Mouse (Mus musculus): ENCODE measurements at regions not wholly inside any gene's neighbourhood (a gene's known extent, or its start where the extent isn't known, plus 50 kb on each side); places are given as distances from the start of the nearest gene placed in this dataset.

GRCm38 (mm10) chr14:40390811-40391210 is 502.3 kb downstream of the Sh2d4b start:
- WGBS: 97% methylated on average over 1 of the region's 1 CpGs
- Histone ChIP-seq H3K9me3 (no peaks in the 10 kb centered on the region), H3K9ac (no peak overlapping the region), H3K27me3 (replicated peaks) (no peaks in the 10 kb centered on the region), H3K36me3 (no peaks in the 10 kb centered on the region), H3K4me1 (replicated peaks) (no peaks in the 10 kb centered on the region), H3K4me3 (replicated peaks) (no peak overlapping the region), H3K4me2 (replicated peaks) (no peak overlapping the region), H3K27ac (no peak overlapping the region)
- no peak for ATAC-seq

DNA sequence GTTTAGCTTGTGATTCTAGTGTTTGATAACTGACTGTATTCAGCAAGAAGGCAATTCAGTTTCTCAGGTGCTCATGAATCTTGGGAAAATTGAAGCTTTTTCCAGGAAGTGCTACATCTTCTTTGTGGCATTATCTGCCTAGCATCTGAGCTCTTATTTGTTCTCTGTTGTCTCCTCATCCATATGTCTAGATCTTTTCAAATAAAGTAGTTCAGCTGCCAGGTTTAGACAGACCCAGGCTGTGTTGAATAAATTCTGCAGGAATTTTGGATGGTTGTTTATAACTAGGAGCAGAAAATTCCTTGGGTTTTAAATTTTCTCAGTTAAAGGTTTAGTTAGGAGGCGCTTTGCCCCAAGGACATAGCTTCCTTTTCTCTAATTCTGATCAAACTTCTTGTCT is 511.5 kb downstream of the Sh2d4b start:
- H3K27ac ChIP-seq: no peak overlapping the region
- no peaks in the 10 kb centered on the region for H3K27me3 ChIP-seq (replicated peaks)
- 81% methylated on average over 1 of the region's 1 CpGs for WGBS
- H3K9me3 ChIP-seq: no peaks in the 10 kb centered on the region
- no peaks in the 10 kb centered on the region for H3K36me3 ChIP-seq
- no peak overlapping the region for H3K9ac ChIP-seq
- no peaks in the 10 kb centered on the region for H3K4me1 ChIP-seq (replicated peaks)
- no peak overlapping the region for H3K4me3 ChIP-seq (replicated peaks)
- ATAC-seq: no peak
- no peak overlapping the region for H3K4me2 ChIP-seq (replicated peaks)

GRCm38 (mm10) chr14:40379692-40380091 is 513.4 kb downstream of the Sh2d4b start:
- H3K9me3 ChIP-seq: no peaks in the 10 kb centered on the region
- no peaks in the 10 kb centered on the region for H3K27me3 ChIP-seq (replicated peaks)
- no peak overlapping the region for H3K9ac ChIP-seq
- no peak overlapping the region for H3K4me3 ChIP-seq (replicated peaks)
- no peaks in the 10 kb centered on the region for H3K36me3 ChIP-seq
- H3K4me2 ChIP-seq (replicated peaks): no peak overlapping the region
- H3K4me1 ChIP-seq (replicated peaks): no peaks in the 10 kb centered on the region
- no peak for ATAC-seq
- H3K27ac ChIP-seq: no peak overlapping the region

DNA sequence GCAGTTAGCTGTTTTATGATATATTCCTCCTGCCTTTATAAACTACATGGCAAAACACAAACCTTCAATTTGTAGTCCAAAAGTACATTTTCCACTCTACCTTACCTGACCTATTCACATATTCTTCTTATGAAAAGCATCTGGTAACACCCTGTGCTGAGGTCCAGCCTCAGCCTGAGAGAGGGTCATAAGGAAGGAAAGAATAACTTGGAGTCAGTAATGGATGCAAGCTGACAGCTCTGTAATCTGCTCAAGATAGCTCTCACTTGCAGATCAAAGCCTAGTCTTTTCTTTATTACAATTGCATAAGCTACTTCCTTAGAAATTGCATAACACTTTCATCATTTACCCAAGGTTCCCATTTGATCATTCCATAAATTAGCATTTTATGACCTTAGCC is 528.7 kb downstream of the Sh2d4b start:
- no peak overlapping the region for H3K27ac ChIP-seq
- no peak overlapping the region for H3K9ac ChIP-seq
- no peaks in the 10 kb centered on the region for H3K9me3 ChIP-seq
- H3K4me2 ChIP-seq (replicated peaks): no peak overlapping the region
- H3K4me3 ChIP-seq (replicated peaks): no peak overlapping the region
- ATAC-seq: peak; percentile 86
- no peaks in the 10 kb centered on the region for H3K36me3 ChIP-seq
- H3K27me3 ChIP-seq (replicated peaks): no peaks in the 10 kb centered on the region
- no peaks in the 10 kb centered on the region for H3K4me1 ChIP-seq (replicated peaks)

- no peak overlapping the region for H3K27ac ChIP-seq
- no peaks in the 10 kb centered on the region for H3K36me3 ChIP-seq
- no peak overlapping the region for H3K9ac ChIP-seq
- ATAC-seq: no peak
- H3K4me2 ChIP-seq (replicated peaks): no peak overlapping the region
- no peaks in the 10 kb centered on the region for H3K9me3 ChIP-seq
- H3K27me3 ChIP-seq (replicated peaks): no peaks in the 10 kb centered on the region
- 56% methylated on average over 2 of the region's 2 CpGs for WGBS
- H3K4me1 ChIP-seq (replicated peaks): no peaks in the 10 kb centered on the region
- H3K4me3 ChIP-seq (replicated peaks): no peak overlapping the region
Observed at GRCm38 (mm10) chr14:40362838-40363237, 530.2 kb downstream of the Sh2d4b start.

All from intestine, embryonic 15.5 days (tissue).